Mouse (Mus musculus) kidney, postnatal 0 days (tissue): Measurements from ENCODE around the gene Mgrn1. TPM values are rescaled to one million over a fixed set of nuclear protein-coding genes. Genes with fewer than 3 reads are reported as not detected.
A peak's percentile ranks its signal among the peaks of the same experiment; 100 is the strongest.

ENCODE experiments used
- ATAC-seq: fragments of 200-750 bp; cut with Nextera tagmentation; replicated peaks from 2 replicates; pipeline ENCODE4 v1.8.0; 2017; ENCODE audit warnings: low read depth, moderate number of reproducible peaks, moderate TSS enrichment, moderate library complexity; ENCODE audit not compliant: low FRiP score
- DNase-seq: peaks from one replicate; pipeline ENCODE4 v3.0.0-alpha.2; 2016; ENCODE audit warnings: low spot score
- H3K27ac ChIP-seq: fragments of 300-500 bp; sonication (generic); 2 replicates; pipeline ENCODE4 v1.5.1; 2014; ENCODE audit warnings: mild to moderate bottlenecking
- H3K27me3 ChIP-seq: fragments of 300-500 bp; sonication (generic); 2 replicates; pipeline ENCODE4 v1.6.1; 2014; ENCODE audit warnings: low read length, mixed read lengths; ENCODE audit not compliant: insufficient read depth
- H3K36me3 ChIP-seq: fragments of 300-500 bp; sonication (generic); 2 replicates; pipeline ENCODE4 v1.6.1; 2014; ENCODE audit warnings: low read length, mixed read lengths; ENCODE audit not compliant: insufficient read depth
- H3K4me1 ChIP-seq: fragments of 300-500 bp; sonication (generic); replicated peaks from 2 replicates; pipeline ENCODE4 v1.6.1; 2014; ENCODE audit warnings: antibody characterized with exemption, low read length, mixed read lengths; ENCODE audit not compliant: insufficient read depth
- H3K4me2 ChIP-seq: fragments of 300-500 bp; sonication (generic); 2 replicates; pipeline ENCODE4 v1.6.1; 2014; ENCODE audit warnings: mild to moderate bottlenecking, low read length, moderate library complexity, mixed read lengths
- H3K4me3 ChIP-seq: fragments of 300-500 bp; sonication (generic); replicated peaks from 2 replicates; pipeline ENCODE4 v1.5.1; 2014; ENCODE audit warnings: low read depth, low read length
- H3K9ac ChIP-seq: fragments of 300-500 bp; sonication (generic); 2 replicates; pipeline ENCODE4 v1.6.1; 2014; ENCODE audit warnings: low read depth, low read length
- H3K9me3 ChIP-seq: fragments of 300-500 bp; sonication (generic); replicated peaks from 2 replicates; pipeline ENCODE4 v1.6.1; 2016; ENCODE audit warnings: low read length, inconsistent platforms, mixed read lengths
- CTCF ChIP-seq: IDR thresholded peaks from 2 replicates; pipeline ENCODE4 v1.5.1; 2016; ENCODE audit warnings: antibody characterized with exemption, low read depth, mild to moderate bottlenecking, moderate library complexity
- WGBS: fragments of 180-500 bp; shearing (Covaris S2); extraction: QIAGEN DNeasy Blood & Tissue Kit; methylation state at CpG from one replicate; pipeline ENCODE4 v1.1.7; 2014; 5-methylcytosine and 5-hydroxymethylcytosine counted together
- polyA plus RNA-seq: library from polyadenylated mRNA; unstranded; fragments of >200 nt; fragmentation: Nextera tagmentation; extraction: Ambion mirVana; gene quantifications from 2 replicates; pipeline ENCODE4 v1.2.1, GENCODE M21; 2015

Gene Mgrn1
- polyA plus RNA-seq, 1 experiment from 2014 or later = 85.9 TPM

- peak overlapping the region; percentile 78; the same call in 1 of the 2 replicates for H3K9ac ChIP-seq
- no peak for TF ChIP-seq CTCF
Measured at GRCm38 (mm10) chr16:4881400-4882351, 4.4 kb upstream of the Mgrn1 start.

GRCm38 (mm10) chr16:4884930-4885329 is 1.1 kb upstream of the Mgrn1 start:
- TF ChIP-seq CTCF = no peak
- DNase-seq = no peak
- no peak overlapping the region for H3K4me3 ChIP-seq
- no peaks in the 10 kb centered on the region for H3K9me3 ChIP-seq
- H3K4me2 ChIP-seq = no peak overlapping the region
- H3K27ac ChIP-seq = no peak overlapping the region
- H3K4me1 ChIP-seq = peaks cover 20% of the 10 kb centered on the region
- H3K9ac ChIP-seq = no peak overlapping the region
- 92% methylated on average over 10 of the region's 10 CpGs for WGBS
- no peak for ATAC-seq
- no peaks in the 10 kb centered on the region for H3K36me3 ChIP-seq
- no peaks in the 10 kb centered on the region for H3K27me3 ChIP-seq

More at GRCm38 (mm10) chr16:4881400-4882351, 4.4 kb upstream of the Mgrn1 start:
- Histone ChIP-seq H3K27ac (peak overlapping the region; percentile 100), H3K4me3 (peak overlapping the region; percentile 89), H3K36me3 (no peaks in the 10 kb centered on the region), H3K27me3 (no peaks in the 10 kb centered on the region), H3K4me2 (peak overlapping the region; percentile 89), H3K9me3 (no peaks in the 10 kb centered on the region), H3K4me1 (peaks cover 19% of the 10 kb centered on the region)
- 67% methylated on average over 10 of the region's 10 CpGs for WGBS
- ATAC-seq = no peak
- no peak for DNase-seq

- Histone ChIP-seq H3K27me3 (no peaks in the 10 kb centered on the region), H3K27ac (peak overlapping the region; percentile 95), H3K4me3 (peak overlapping the region; percentile 90), H3K4me1 (peaks cover 17% of the 10 kb centered on the region), H3K9ac (peak overlapping the region; percentile 91), H3K4me2 (peak overlapping the region; percentile 79), H3K9me3 (no peaks in the 10 kb centered on the region), H3K36me3 (no peaks in the 10 kb centered on the region)
- DNase-seq (no peak), ATAC-seq (no peak; the same call in 1 of the 2 replicates)
- no peak for TF ChIP-seq CTCF
- WGBS = 0% methylated on average over 8 of the region's 8 CpGs
Measured at GRCm38 (mm10) chr16:4886690-4887020, 606 bp downstream of the Mgrn1 start.

GRCm38 (mm10) chr16:4890201-4890709 is 4.2 kb downstream of the Mgrn1 start:
- Histone ChIP-seq H3K4me1 (peaks cover 14% of the 10 kb centered on the region), H3K27me3 (no peaks in the 10 kb centered on the region), H3K27ac (no peak overlapping the region), H3K4me2 (no peak overlapping the region), H3K9me3 (no peaks in the 10 kb centered on the region), H3K4me3 (no peak overlapping the region), H3K36me3 (no peaks in the 10 kb centered on the region), H3K9ac (no peak overlapping the region)
- no peak for TF ChIP-seq CTCF
- WGBS = 64% methylated on average over 4 of the region's 4 CpGs
- ATAC-seq (no peak), DNase-seq (no peak)

- WGBS = 93% methylated on average over 6 of the region's 6 CpGs
- DNase-seq (no peak), ATAC-seq (no peak)
- Histone ChIP-seq H3K4me2 (no peak overlapping the region), H3K27ac (no peak overlapping the region), H3K4me3 (no peak overlapping the region), H3K27me3 (no peaks in the 10 kb centered on the region), H3K9me3 (no peaks in the 10 kb centered on the region), H3K9ac (no peak overlapping the region), H3K36me3 (no peaks in the 10 kb centered on the region), H3K4me1 (peaks cover 18% of the 10 kb centered on the region)
- TF ChIP-seq CTCF = no peak
Measured at GRCm38 (mm10) chr16:4892171-4892570, 6.1 kb downstream of the Mgrn1 start.

GRCm38 (mm10) chr16:4894201-4894908 is 8.3 kb downstream of the Mgrn1 start:
- TF ChIP-seq CTCF = no peak
- Histone ChIP-seq H3K9me3 (no peaks in the 10 kb centered on the region), H3K9ac (no peak overlapping the region), H3K27me3 (no peaks in the 10 kb centered on the region), H3K4me2 (no peak overlapping the region), H3K4me1 (peaks cover 6% of the 10 kb centered on the region; the same call in 1 of the 2 replicates), H3K27ac (0 out of 2 replicates have a peak overlapping the region, but pooled peaks have one; percentile 19), H3K4me3 (no peak overlapping the region), H3K36me3 (no peaks in the 10 kb centered on the region)
- no peak for ATAC-seq
- WGBS = 72% methylated on average over 7 of the region's 7 CpGs
- no peak for DNase-seq
